Mouse (Mus musculus): ENCODE results near the gene Fbxo31. TPM values are rescaled to one million over a fixed set of nuclear protein-coding genes. Genes with fewer than 3 reads are reported as not detected.
A peak's percentile ranks its signal among the peaks of the same experiment; 100 is the strongest.
"Not testable (repeated sequence)": the region's sequence is repeated elsewhere in the genome, so short reads cannot be mapped to it uniquely, and the experiment has no call there.

Gene Fbxo31
- polyA plus RNA-seq, 1 experiment from 2014 or later = 20.0 TPM

DNA sequence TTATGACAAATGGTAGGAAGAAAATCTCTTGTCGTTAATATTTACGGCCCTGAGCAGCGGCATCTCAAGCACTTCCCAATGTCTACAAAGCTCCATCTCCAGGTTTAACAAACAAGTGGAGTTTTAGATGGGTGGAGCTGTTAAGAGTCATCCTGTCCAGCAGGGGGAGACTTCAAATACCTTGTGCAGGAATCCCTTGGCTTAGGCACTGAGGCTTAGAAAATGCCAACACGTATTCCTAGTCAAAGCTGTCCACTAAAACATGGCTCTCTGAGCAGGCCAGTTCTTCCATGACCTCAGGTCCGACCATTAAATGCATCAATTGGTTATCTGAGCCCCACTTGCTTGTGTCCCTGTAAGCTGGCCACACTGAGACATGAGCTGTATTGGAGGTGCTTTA, 29.1 kb upstream of the Fbxo31 start:
- Histone ChIP-seq H3K9ac (ENCODE audit: low read length) (no peak overlapping the region), H3K4me3 (ENCODE audit: low read depth, low read length) (no peak overlapping the region), H3K9me3 (ENCODE audit: control insufficient read depth, low read length) (no peaks in the 10 kb centered on the region), H3K4me1 (ENCODE audit: control insufficient read depth, insufficient read depth, low read length) (no peaks in the 10 kb centered on the region), H3K27me3 (ENCODE audit: control insufficient read depth, insufficient read depth, low read length) (no peaks in the 10 kb centered on the region), H3K36me3 (ENCODE audit: control insufficient read depth, insufficient read depth, low read length) (peaks cover 34% of the 10 kb centered on the region), H3K27ac (ENCODE audit: low read depth, low read length) (no peak overlapping the region), H3K4me2 (ENCODE audit: low read depth) (no peak overlapping the region)
- DNase-seq (ENCODE audit: low spot score) (no peak), ATAC-seq (ENCODE audit: insufficient read depth, low FRiP score, low TSS enrichment) (no peak)
- 92% methylated on average over 5 of the region's 5 CpGs for WGBS

DNA sequence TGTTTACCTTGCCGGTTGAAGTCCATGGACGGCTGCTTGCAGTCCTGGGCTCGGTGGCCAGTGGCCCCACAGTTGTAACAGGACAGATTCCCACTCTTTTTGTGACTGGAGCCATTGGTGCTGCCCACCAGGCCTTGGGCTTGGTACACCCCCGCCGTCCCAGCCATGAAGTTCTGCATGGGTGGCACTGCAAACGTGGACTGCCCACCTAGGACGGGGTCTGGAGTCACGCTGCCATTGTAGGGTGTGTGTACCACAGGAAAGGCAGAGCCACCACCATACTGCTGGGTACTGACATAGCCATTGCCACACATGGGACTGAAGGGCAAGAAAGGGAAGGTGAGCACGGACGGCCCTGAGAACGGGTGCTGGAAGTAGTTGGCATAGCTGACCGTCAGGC, 25.2 kb upstream of the Fbxo31 start:
- no peaks in the 10 kb centered on the region for H3K27me3 ChIP-seq (ENCODE audit: control insufficient read depth, insufficient read depth, low read length)
- ATAC-seq (ENCODE audit: insufficient read depth, low FRiP score, low TSS enrichment) (no peak), DNase-seq (ENCODE audit: low spot score) (no peak)
- no peak overlapping the region for H3K27ac ChIP-seq (ENCODE audit: low read depth, low read length)
- no peak overlapping the region for H3K9ac ChIP-seq (ENCODE audit: low read length)
- 93% methylated on average over 12 of the region's 12 CpGs for WGBS
- H3K4me1 ChIP-seq (ENCODE audit: control insufficient read depth, insufficient read depth, low read length) = no peaks in the 10 kb centered on the region
- H3K4me2 ChIP-seq (ENCODE audit: low read depth) = no peak overlapping the region
- no peak overlapping the region for H3K4me3 ChIP-seq (ENCODE audit: low read depth, low read length)
- no peaks in the 10 kb centered on the region for H3K9me3 ChIP-seq (ENCODE audit: control insufficient read depth, low read length)
- peaks cover 40% of the 10 kb centered on the region for H3K36me3 ChIP-seq (ENCODE audit: control insufficient read depth, insufficient read depth, low read length)

DNA sequence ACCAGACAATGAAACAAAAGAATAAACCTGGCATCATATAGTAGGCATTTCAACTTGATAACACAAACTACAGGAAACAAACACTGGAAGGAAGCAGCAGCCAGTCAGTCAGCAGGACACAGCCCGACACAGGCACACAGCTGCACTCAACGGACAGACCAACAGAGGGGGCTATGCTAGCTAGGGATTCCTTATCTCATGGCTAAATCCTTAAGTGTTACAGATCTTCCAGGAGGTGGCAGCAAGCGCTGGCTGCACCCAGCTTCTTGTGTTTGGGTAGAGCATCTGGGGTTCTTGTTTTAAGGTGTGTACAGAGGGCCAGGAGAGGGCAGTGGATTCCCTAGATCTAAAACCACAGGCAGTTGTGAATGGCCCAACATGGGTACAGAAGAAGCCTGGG, 24.3 kb upstream of the Fbxo31 start:
- DNase-seq (ENCODE audit: low spot score) (peak; percentile 73), ATAC-seq (ENCODE audit: insufficient read depth, low FRiP score, low TSS enrichment) (no peak)
- Histone ChIP-seq H3K9me3 (ENCODE audit: control insufficient read depth, low read length) (no peaks in the 10 kb centered on the region), H3K36me3 (ENCODE audit: control insufficient read depth, insufficient read depth, low read length) (peaks cover 36% of the 10 kb centered on the region), H3K27ac (ENCODE audit: low read depth, low read length) (no peak overlapping the region), H3K4me3 (ENCODE audit: low read depth, low read length) (no peak overlapping the region), H3K9ac (ENCODE audit: low read length) (no peak overlapping the region), H3K4me1 (ENCODE audit: control insufficient read depth, insufficient read depth, low read length) (no peaks in the 10 kb centered on the region), H3K27me3 (ENCODE audit: control insufficient read depth, insufficient read depth, low read length) (no peaks in the 10 kb centered on the region), H3K4me2 (ENCODE audit: low read depth) (no peak overlapping the region)
- 36% methylated on average over 3 of the region's 3 CpGs for WGBS

DNA sequence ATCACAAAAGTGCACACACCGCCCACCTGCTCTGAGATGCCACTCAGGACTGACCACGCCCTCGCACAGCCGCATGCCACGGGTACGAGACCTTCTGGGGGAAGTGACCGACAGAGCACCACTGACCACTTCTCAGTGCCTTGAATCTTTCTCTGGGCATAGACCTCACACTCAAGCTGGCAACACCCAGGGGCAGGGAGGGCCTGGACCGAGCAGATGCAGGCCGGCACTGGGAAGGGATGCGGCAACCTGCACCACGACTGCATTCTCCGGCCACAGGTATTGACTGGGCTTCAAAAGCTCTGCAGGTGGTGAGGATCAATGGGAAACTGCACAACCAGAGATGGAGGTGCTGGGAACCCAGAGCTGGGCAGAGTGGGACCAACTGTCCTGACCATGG, 23.8 kb upstream of the Fbxo31 start:
- DNase-seq (ENCODE audit: low spot score) (no peak), ATAC-seq (ENCODE audit: insufficient read depth, low FRiP score, low TSS enrichment) (no peak)
- H3K4me2 ChIP-seq (ENCODE audit: low read depth) = no peak overlapping the region
- no peak overlapping the region for H3K9ac ChIP-seq (ENCODE audit: low read length)
- no peak overlapping the region for H3K27ac ChIP-seq (ENCODE audit: low read depth, low read length)
- no peaks in the 10 kb centered on the region for H3K27me3 ChIP-seq (ENCODE audit: control insufficient read depth, insufficient read depth, low read length)
- WGBS = 91% methylated on average over 12 of the region's 12 CpGs
- H3K36me3 ChIP-seq (ENCODE audit: control insufficient read depth, insufficient read depth, low read length) = peaks cover 36% of the 10 kb centered on the region
- H3K4me3 ChIP-seq (ENCODE audit: low read depth, low read length) = no peak overlapping the region
- no peaks in the 10 kb centered on the region for H3K9me3 ChIP-seq (ENCODE audit: control insufficient read depth, low read length)
- no peaks in the 10 kb centered on the region for H3K4me1 ChIP-seq (ENCODE audit: control insufficient read depth, insufficient read depth, low read length)

DNA sequence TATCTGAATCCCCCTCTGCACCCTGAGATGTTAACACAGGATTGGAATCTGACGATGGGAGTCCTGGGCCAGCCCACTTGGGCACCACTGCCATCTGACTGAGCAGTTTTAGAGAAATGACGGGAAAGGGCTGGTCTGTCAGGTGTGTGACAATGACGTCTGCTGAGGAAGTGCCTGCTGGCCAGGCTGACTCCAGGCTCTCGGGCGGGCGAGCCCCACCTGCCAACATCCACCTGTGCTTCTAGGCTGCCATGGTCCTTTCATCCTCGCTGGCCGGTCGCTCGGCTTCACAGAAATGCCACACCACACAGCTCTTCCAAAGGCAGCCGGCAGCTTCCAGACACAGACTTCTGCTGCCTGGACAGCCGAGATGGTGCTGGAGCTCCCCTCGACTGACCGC, 21.2 kb upstream of the Fbxo31 start:
- no peak for ATAC-seq (ENCODE audit: insufficient read depth, low FRiP score, low TSS enrichment)
- Histone ChIP-seq H3K27ac (ENCODE audit: low read depth, low read length) (no peak overlapping the region), H3K36me3 (ENCODE audit: control insufficient read depth, insufficient read depth, low read length) (peaks cover 32% of the 10 kb centered on the region), H3K27me3 (ENCODE audit: control insufficient read depth, insufficient read depth, low read length) (no peaks in the 10 kb centered on the region), H3K4me2 (ENCODE audit: low read depth) (no peak overlapping the region), H3K4me3 (ENCODE audit: low read depth, low read length) (no peak overlapping the region), H3K9me3 (ENCODE audit: control insufficient read depth, low read length) (no peaks in the 10 kb centered on the region), H3K9ac (ENCODE audit: low read length) (no peak overlapping the region), H3K4me1 (ENCODE audit: control insufficient read depth, insufficient read depth, low read length) (no peaks in the 10 kb centered on the region)
- WGBS = 90% methylated on average over 14 of the region's 14 CpGs
- DNase-seq (ENCODE audit: low spot score) = no peak

DNA sequence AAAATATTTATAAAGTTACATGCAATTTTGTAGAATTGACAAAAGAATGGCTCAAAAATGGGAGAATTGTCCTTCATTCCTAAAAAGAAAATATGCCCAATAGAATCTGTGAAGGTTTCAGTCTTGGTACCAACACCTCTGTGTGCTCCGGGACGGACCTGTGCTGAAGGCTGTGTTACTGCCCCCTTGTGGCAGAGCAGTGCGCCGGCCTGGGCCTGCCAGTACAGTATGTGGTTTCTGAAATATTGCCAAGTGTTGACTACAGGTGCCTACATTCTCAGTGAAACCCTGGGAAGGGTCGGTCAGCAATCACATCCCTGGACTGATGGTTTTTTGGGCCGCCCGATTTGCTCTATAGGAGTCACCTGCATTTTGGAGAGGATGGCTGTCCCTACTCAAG, 20.3 kb upstream of the Fbxo31 start:
- Histone ChIP-seq H3K36me3 (ENCODE audit: control insufficient read depth, insufficient read depth, low read length) (peaks cover 25% of the 10 kb centered on the region), H3K4me2 (ENCODE audit: low read depth) (no peak overlapping the region), H3K9ac (ENCODE audit: low read length) (no peak overlapping the region), H3K9me3 (ENCODE audit: control insufficient read depth, low read length) (no peaks in the 10 kb centered on the region), H3K4me3 (ENCODE audit: low read depth, low read length) (no peak overlapping the region), H3K4me1 (ENCODE audit: control insufficient read depth, insufficient read depth, low read length) (no peaks in the 10 kb centered on the region), H3K27ac (ENCODE audit: low read depth, low read length) (no peak overlapping the region), H3K27me3 (ENCODE audit: control insufficient read depth, insufficient read depth, low read length) (no peaks in the 10 kb centered on the region)
- WGBS = 42% methylated on average over 7 of the region's 7 CpGs
- ATAC-seq (ENCODE audit: insufficient read depth, low FRiP score, low TSS enrichment) = peak; percentile 69; the same call in 1 of the 2 replicates
- DNase-seq (ENCODE audit: low spot score) = peak; percentile 80

DNA sequence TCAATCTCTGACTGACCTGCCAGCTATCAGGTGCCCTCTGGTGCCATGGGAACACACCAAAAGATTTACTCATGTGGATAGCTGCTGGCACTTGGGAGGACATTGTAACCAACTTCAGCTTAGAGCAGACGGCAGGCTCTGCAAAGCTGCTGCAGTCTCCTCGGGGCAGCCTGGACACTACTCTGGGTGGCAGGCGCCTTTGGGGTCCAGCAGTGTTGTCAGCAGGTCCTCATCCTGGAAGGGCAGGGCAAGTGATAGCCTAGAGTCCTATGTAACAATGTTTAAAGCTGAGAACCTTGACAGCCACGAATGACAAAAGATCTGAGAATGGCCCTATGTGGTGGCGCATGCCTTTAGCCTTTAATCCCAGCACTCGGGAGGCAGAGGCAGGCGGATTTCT, 19.6 kb upstream of the Fbxo31 start:
- no peak for DNase-seq (ENCODE audit: low spot score)
- Histone ChIP-seq H3K27ac (ENCODE audit: low read depth, low read length) (no peak overlapping the region), H3K4me3 (ENCODE audit: low read depth, low read length) (no peak overlapping the region), H3K9me3 (ENCODE audit: control insufficient read depth, low read length) (no peaks in the 10 kb centered on the region), H3K4me2 (ENCODE audit: low read depth) (no peak overlapping the region), H3K36me3 (ENCODE audit: control insufficient read depth, insufficient read depth, low read length) (peaks cover 24% of the 10 kb centered on the region), H3K9ac (ENCODE audit: low read length) (no peak overlapping the region), H3K27me3 (ENCODE audit: control insufficient read depth, insufficient read depth, low read length) (no peaks in the 10 kb centered on the region), H3K4me1 (ENCODE audit: control insufficient read depth, insufficient read depth, low read length) (no peaks in the 10 kb centered on the region)
- ATAC-seq (ENCODE audit: insufficient read depth, low FRiP score, low TSS enrichment) = no peak
- whole genome bisulfite sequencing = 89% methylated on average over 7 of the region's 7 CpGs

DNA sequence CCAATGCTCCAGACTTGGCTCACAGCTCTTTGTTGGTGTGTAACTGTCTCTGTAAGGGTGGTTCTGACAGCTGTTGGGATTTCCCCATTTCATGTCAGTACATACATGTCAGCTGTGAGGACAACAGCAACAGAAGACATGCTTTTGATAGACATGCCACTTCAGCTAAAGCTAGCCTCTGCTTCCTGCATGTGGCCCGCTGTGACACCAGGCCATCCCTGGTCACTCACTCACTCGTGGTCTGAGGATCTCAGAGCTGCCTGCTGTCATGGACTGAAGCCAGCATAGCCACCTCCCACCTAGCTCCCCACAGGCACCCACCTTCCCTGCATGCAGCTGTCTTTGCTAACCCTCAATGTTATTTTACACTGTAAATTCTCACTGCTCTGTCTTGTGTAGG, 18.9 kb upstream of the Fbxo31 start:
- DNase-seq (ENCODE audit: low spot score); H3K9ac ChIP-seq (ENCODE audit: low read length); H3K27ac ChIP-seq (ENCODE audit: low read depth, low read length); H3K4me1 ChIP-seq (ENCODE audit: control insufficient read depth, insufficient read depth, low read length); H3K27me3 ChIP-seq (ENCODE audit: control insufficient read depth, insufficient read depth, low read length); ATAC-seq (ENCODE audit: insufficient read depth, low FRiP score, low TSS enrichment); H3K4me3 ChIP-seq (ENCODE audit: low read depth, low read length); H3K4me2 ChIP-seq (ENCODE audit: low read depth); H3K9me3 ChIP-seq (ENCODE audit: control insufficient read depth, low read length): not testable (repeated sequence)
- H3K36me3 ChIP-seq (ENCODE audit: control insufficient read depth, insufficient read depth, low read length) = peaks cover 21% of the 10 kb centered on the region
- WGBS = 86% methylated on average over 2 of the region's 2 CpGs

DNA sequence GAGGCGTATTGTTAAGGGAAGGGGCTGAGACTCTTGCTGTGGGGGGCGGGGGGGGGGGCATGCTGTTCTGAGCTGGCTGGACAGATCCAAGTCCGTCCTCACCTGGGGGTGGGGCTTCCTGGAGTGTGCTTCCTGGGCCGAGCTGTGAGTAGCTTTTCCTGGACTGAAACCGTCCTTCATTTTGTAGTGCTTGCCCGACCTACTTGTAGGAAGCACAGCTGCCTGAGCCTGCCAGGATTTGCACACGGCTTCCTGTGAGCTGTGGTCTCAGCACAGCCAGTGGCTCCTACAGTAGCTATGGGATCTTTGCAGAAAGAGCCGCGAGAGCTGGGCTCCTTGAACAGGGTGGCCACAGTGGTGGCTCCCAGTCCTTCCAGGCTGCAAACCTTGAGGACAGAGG, 15.4 kb upstream of the Fbxo31 start:
- WGBS = 83% methylated on average over 9 of the region's 9 CpGs
- Histone ChIP-seq H3K9ac (ENCODE audit: low read length) (no peak overlapping the region), H3K9me3 (ENCODE audit: control insufficient read depth, low read length) (no peaks in the 10 kb centered on the region), H3K4me2 (ENCODE audit: low read depth) (no peak overlapping the region), H3K27ac (ENCODE audit: low read depth, low read length) (no peak overlapping the region), H3K4me1 (ENCODE audit: control insufficient read depth, insufficient read depth, low read length) (peaks cover 15% of the 10 kb centered on the region), H3K27me3 (ENCODE audit: control insufficient read depth, insufficient read depth, low read length) (no peaks in the 10 kb centered on the region), H3K36me3 (ENCODE audit: control insufficient read depth, insufficient read depth, low read length) (peaks cover 9% of the 10 kb centered on the region), H3K4me3 (ENCODE audit: low read depth, low read length) (no peak overlapping the region)
- ATAC-seq (ENCODE audit: insufficient read depth, low FRiP score, low TSS enrichment) (no peak), DNase-seq (ENCODE audit: low spot score) (no peak)
